Mouse (Mus musculus) MN1 (cell line): ENCODE data around the gene Nlrp4e.
"Not testable (repeated sequence)": the region's sequence is repeated elsewhere in the genome, so short reads cannot be mapped to it uniquely, and the experiment has no call there.

Source experiments
- DNase-seq: peaks from one replicate; pipeline ENCODE4 v3.0.0-alpha.2; 2016; ENCODE audit warnings: low spot score

The Nlrp4e gene

DNA sequence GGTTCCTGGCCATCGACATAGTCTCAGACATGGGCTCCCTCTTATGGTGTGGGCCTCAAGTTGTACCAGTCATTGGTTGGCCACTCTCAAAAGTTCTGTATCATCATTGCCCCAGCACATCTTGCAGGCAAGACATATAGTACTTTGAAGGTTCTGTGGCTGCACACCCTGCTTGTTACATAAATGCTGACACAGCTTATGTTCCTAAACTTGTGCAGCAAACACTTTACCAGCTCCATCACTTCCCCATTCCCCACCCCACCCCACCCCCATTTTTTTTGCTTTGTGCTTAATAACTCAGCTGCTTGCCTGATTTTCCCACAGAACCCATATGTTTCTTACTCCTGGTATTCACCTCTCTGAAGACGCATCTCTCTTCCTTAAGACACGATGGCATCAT is at the start of gene Nlrp4e:
Gene Nlrp4e (plus strand): TSS at position 301 of the 400 bp plus-strand sequence.
- DNase-seq, result not testable (repeated sequence)

DNA sequence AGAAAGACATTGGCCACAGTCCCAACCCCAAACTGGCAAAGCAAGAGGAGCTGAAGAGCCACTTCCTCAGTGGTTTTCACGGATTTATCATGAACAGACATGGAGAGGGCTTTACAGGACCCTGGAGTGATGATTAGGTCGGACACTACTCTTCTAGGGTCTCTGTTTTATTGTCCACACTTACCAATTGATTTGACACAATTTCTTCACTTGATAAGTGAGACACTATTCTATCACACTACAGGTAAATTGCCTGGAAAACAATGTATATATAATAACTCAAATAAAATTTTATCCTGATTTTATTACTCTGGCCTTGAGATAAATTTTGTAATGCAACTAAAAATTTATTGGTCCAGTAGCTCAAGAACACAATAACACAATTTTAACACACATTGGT is 49.4 kb upstream of the Nlrp4e start, which contains the start of gene Vmn1r166:
Gene Vmn1r166 (minus strand): TSS at position 101 of the 400 bp plus-strand sequence.
- not testable (repeated sequence) for DNase-seq

DNA sequence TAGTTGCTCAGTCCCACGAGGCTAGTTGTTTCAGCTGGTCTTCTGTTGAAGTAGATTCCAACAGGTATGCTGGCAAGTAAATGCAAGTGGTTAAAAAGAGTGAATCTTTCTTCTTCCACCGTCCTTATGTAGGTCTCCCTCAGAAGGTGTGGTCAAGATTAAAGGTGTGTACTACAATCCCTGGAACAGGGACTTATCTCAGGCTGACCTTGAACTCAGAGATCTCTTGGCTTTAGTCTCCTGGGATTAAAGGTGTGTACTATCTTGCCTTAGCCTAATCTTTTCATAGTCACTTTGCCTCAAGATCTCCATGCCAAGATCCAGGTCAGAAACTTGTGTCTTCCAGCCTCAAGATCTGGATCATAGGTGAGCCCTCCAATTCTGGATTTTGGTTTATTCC is 22.2 kb upstream of the Nlrp4e start, which contains the start of gene Gm6902:
Gene Gm6902 (minus strand): TSS at position 101 of the 400 bp plus-strand sequence.
- DNase-seq, result not testable (repeated sequence)

DNA sequence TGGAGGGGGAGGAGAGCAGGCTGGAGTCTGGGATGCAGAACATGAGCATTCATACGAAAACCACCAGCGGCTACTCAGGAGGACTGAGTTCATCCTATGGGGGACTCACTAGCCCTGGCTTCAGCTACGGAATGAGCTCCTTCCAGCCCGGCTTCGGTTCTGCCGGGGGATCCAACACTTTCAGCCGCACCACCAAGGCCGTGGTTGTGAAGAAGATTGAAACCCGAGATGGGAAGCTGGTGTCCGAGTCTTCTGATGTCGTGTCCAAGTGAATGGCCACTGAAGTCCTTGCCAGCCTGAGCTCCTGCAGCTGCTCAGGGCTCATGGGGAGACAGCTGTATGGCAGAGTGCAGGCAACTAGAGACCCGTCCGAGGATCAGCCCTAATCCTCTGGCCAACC is 57.3 kb downstream of the Nlrp4e start:
- DNase-seq, result not testable (repeated sequence)

DNA sequence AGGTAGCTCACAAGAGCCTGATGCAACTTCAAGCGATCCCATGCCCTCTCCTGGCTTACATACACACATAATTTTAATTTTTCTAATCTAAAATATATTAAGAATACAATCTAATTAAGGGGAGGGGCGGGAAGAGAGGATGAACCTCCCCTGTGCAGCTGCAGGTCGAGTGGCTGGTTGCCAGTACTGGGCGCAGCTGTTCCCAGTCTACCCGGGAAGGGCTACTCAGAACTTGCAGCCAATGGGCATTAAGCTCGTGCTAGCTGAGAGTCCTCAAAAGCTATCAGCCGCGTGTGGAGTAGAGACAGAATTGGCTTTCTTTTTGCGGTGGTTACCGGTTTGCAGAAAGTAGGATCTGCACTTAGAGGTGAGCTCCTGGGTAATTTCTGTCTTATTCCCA is 84.6 kb downstream of the Nlrp4e start, which contains the start of gene Nlrp5:
Gene Nlrp5 (plus strand): TSS at position 301 of the 400 bp plus-strand sequence.
- DNase-seq, result no peak
